Mouse (Mus musculus): ENCODE measurements around the gene Ntrk3.

DNA sequence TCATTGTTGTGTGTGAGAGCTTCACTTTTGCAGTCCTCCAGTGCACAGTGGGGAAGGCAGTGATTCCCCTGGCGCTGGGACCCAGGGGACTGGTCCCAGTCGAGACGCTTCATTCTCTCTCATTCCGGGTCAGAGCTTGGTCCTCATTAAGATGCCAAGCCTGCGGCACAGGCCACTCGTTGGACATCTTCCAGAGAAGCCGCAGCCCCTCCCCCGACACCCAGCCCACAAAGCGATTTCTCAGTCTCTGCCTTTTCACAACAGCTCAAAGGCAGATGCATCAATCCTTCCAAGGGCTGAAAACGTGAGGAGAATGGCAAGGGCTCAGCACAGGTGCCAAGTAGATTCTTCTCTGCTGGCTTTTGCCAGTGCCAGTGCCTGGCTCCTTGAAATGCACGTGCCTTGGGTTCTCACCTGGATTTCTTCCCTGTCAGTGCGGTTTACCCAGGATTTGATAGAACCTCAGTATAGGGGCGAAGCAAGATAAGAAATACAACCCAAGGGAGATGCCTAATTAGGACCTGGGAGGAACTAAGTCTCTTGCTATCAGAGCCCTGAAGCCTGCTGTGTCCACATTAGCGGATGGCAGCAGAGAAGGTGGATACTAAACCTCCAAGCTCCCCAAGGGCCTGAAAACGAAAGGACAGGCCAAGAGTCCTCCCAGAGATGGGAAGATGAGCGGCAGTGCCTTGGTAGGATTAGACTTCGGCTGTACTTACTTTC lies 546.7 kb downstream of the Ntrk3 start:
- TF ChIP-seq CTCF (IDR thresholded peaks at IDR 0.05; ENCODE audit: low read depth) (no peak), EP300 (optimal IDR thresholded peaks at IDR 0.05) (no peak)
